Mouse (Mus musculus) bone marrow macrophage, adult 2 months (primary cell): ENCODE data around the gene Gm42688.

Source experiments
- CTCF ChIP-seq: IDR thresholded peaks from 2 replicates; pipeline ENCODE4 v1.5.1; 2012; ENCODE audit warnings: low read depth, mild to moderate bottlenecking, low read length, moderate library complexity
- POLR2A ChIP-seq: IDR thresholded peaks from 2 replicates; pipeline ENCODE4 v1.6.1; 2012; ENCODE audit warnings: mild to moderate bottlenecking, low read depth, low read length, borderline replicate concordance

DNA sequence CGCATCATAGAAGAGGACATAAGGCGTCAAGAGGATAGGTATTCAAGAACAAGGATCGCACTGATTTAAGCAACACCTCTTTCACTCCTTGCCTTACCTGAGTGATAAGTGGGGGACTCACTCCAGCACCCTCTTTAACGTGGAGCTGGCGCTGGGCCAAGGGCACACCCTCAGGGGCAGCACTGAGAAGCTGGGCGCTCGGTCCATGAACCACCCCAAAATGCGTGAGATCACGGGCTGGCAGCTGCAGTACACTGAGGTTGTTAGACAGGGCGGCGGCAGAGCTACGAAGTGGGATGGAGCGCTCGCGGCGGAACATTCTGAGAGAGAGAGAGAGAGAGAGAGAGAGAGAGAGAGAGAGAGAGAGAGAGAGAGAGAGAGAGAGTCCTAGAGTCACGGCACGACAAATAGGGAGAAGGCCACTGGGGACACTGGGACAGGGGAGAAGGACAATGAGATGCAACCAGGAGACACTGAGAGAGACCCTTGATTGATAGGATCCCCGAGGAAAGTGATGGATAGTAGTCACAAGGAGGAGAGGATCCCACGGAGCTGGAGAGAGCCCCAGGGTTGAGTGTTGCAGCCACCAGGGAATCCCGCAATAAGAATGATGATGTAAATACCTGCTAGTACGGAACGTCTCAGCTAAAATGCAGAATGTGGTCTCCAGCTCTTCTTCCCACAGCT, 54.3 kb downstream of the Gm42688 start:
- TF ChIP-seq CTCF (no peak), POLR2A (no peak)
